Mouse (Mus musculus): ENCODE data around the gene BC030500.

Gene BC030500

GRCm38 (mm10) chr8:58911677-58912076, at the start of gene BC030500:
Gene BC030500 (plus strand): TSS chr8:58911755.
- no peak for DNase-seq (ENCODE audit: low read depth, low spot score)

- peak; percentile 32 for DNase-seq (ENCODE audit: low read depth, low spot score)
These were observed 25.1 kb upstream of the BC030500 start for GRCm38 (mm10) chr8:58886405-58886804.

DNA sequence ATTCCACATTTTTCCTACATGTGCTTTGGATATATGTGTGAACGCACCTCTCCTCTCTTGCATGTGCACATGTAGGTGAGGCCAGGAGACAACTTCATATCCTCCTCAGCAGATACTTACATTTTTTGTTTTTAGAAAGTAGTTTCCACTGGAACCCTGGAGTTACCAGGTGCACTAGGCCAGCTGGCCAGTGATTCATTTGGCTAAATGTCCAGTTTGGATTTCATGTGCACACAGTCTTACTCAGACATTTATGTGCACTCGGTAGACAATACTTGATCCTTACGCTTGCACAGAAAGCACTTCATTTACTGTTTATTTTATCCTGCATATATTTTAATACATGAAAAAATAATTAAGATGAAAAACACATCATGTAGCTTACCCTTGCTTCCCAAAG, 21.0 kb upstream of the BC030500 start:
- no peak for DNase-seq (ENCODE audit: low read depth, low spot score)

- DNase-seq (ENCODE audit: low read depth, low spot score): no peak
These were observed 15.6 kb upstream of the BC030500 start for GRCm38 (mm10) chr8:58895960-58896359.

GRCm38 (mm10) chr8:58904465-58904864, 7.1 kb upstream of the BC030500 start:
- no peak for DNase-seq (ENCODE audit: low read depth, low spot score)

GRCm38 (mm10) chr8:58912196-58912839, 763 bp downstream of the BC030500 start, which contains the start of gene Galntl6:
Gene Galntl6 (minus strand): TSS chr8:58912640.
- no peak for DNase-seq (ENCODE audit: low read depth, low spot score)

- DNase-seq (ENCODE audit: low read depth, low spot score): no peak
These were observed 1.5 kb downstream of the BC030500 start for GRCm38 (mm10) chr8:58912840-58913639.

DNA sequence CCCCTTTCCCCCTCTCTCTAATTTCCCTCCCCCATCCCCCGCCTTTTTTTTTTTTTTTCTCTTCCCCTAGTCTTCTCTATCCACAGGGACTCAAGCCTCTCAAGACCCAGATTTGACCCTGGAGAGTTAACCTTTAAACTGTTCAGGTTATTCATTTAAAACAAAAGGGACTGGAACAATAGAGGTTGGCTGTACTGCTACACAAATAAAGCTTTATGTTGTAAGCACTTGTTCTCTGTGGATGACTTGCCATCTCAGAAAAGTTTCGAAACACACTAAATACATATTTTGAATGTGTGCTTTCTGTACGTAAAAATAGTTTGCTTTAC, 2.0 kb downstream of the BC030500 start:
- DNase-seq (ENCODE audit: low read depth, low spot score): no peak

GRCm38 (mm10) chr8:58915142-58915541, 3.6 kb downstream of the BC030500 start:
- no peak for DNase-seq (ENCODE audit: low read depth, low spot score)

DNA sequence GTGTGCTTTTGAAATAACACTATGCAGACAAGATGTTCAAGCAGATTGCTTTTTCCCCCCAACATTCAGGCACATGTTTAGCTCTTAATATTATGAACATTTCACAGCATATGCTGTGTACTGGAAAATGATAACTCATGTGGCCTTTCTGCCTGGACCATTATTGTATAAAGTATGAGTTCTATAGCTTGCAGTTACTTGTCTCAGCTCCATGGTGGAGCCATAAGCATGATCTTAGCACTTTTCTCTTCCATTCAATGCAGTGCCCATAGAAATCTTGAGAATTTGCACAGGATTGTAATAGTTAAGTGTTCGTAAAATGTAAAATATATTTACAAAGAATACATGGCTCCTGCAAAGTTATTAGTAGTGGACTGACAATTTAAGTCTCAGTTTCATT, 19.5 kb downstream of the BC030500 start:
- DNase-seq (ENCODE audit: low read depth, low spot score): peak; percentile 23

GRCm38 (mm10) chr8:58943773-58944172, 32.2 kb downstream of the BC030500 start:
- DNase-seq (ENCODE audit: low read depth, low spot score): no peak

DNA sequence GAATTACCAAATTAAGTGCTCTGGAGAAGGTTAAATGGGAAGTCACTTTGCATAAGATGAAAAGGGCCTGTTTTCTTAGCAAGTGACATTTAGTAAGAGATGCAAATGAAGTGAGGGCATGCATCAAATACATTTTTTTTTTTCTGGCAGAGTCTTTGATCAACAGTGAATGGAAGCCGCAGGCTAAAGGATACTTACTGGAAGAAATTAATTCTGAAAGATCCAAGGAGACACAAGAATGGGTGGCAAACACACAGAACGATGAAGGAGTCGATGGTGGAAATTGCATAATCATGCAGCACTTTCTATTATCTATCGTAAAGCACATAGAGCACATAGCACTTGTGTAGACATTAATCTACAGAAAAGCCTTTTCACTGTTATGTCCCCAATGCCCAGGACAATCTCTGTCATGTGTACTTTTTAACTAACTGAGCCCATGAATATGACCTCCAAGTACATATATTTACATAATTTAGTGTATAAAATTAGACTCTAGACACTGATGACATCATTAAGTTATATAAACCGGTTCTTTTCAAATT, 45.7 kb downstream of the BC030500 start:
- DNase-seq (ENCODE audit: low read depth, low spot score): no peak

Measured in A20 (cell line).